Mouse (Mus musculus) heart, adult 11 months (tissue): ENCODE results near the gene Ermp1.

Experiments
- DNase-seq: peaks from one replicate; pipeline ENCODE4 v3.0.0; 2022

Gene Ermp1

DNA sequence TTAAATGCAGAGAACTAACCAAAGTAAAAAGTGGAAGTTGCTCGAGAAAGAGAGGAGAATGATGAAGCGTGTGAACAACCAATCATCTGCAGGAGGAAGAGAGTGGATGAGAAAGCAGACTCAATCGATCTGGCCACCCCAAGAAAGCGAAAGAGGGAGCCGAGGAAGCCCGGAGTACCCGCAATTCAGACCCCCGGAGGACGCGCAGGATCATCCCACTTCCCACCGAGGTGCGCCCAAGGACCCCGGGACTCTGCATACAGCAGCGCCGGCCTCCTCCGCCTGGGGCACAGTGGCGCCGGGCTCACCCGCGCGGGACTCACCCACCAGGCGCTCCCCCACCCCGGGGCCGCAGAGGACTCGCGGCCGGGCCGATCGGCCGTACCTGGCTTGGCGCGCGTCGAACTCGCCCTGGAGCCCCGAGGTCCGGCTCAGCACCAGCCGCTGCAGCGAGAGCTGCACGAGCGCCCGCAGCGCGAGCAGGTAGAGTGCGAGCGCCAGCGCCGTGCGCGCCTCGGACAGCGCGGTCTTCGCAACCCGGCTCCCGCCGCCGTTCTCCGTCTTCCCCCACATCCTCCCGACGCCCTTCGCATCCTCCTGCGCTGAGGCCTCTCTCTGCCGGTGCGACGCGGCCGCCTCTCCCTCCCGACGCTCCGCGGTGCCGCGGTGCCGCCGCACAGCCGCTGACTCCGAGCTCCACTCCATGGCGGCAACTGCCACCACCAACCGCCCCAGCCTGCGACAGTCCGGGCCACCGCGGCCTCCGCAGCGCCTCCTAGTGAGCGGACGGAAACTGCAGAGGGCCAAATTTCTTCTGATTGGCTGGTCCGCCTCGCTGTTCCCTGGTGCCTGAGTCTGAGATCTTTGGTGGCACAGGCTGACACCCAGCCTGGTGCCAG lies at the start of gene Ermp1:
TSS of gene Ermp1 (minus strand) at position 765 of the 899 bp plus-strand sequence.
- DNase-seq, result peak; percentile 99

DNA sequence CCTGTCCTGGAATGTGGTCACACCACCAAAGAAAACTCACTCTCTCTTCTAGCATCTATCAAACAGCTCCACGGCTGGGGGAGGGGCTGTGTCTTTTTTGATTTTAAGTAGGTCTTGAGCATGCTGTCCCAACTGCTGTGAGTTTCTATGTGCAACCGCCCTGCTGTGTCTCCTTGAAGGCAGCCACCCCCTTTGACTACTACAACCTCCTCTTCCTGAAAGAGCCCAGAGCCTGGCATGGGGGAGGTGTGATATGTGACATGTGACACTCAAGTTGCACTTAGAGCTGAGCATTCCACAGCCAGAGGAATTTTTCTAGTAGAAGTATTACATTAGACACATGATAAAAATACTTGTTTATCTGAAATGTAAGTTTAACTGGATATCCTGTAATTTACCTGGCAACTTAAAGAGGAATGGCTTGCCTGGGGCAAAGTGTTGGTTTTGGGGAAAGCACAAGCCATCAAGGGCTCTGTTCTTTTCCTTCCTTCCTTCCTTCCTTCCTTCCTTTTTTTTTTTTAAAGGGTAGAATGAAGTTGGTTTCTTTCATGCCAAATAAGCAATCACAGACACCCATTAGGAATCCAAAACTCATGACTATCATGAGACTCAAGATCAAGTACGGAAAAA lies 49.1 kb upstream of the Ermp1 start, which contains the start of gene Mlana:
TSS of gene Mlana (plus strand) at position 580 of the 630 bp plus-strand sequence.
- DNase-seq, result peak; percentile 65

DNA sequence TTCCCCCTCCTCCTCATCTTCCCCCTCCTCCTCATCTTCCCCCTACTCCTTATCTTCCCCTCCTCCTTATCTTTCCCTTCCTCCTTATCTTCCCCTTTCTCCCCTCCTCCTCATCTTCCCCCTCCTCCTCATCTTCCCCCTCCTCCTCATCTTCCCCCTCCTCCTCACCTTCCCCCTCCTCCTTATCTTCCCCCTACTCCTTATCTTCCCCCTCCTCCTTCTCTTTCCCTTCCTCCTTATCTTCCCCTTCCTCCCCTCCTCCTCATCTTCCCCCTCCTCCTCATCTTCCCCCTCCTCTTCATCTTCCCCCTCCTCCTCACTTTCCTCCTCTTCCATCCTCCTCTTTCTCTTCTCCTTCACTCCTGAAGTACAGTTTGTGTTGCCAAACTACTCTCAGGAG lies 48.6 kb upstream of the Ermp1 start:
- DNase-seq, result no peak

DNA sequence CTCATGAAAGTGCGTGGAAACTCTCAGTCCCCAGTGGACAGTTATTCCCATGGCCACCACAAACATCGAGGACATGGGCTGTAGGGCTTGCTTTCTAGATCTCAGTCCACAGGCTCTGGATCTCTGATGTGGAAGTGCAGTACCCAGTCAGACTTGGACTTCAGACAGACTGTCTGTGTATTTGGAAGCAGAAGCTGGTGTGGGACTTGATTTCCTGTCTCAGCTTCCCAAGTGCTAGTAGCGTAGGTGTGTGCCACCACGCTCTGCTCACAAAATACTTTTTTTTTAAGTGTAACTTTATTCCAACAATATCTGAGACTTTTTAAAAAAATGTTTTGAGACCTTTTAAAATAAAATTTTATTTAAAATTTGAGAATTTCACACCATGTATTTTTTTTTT lies 48.1 kb upstream of the Ermp1 start:
- DNase-seq, result no peak

DNA sequence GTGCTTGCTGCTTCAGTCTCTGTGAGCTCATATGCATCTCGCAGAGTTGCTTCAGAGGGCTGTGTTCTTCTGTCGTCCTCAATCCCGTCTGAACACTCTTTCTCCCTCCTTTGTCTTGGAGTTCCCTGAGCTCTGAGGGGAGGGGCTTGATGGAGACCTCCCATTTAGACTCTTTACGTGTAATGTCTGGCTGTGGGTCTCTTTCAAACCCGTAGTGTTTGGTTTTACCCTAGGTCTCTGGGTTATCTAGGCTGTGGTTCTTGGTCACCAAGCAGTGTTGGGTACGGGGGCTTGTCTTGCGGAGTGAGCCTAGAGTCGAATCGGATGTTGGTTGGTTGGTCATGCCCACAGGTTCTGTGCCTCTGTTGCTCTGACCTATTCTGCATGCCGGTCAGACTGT lies 46.9 kb upstream of the Ermp1 start:
- DNase-seq, result peak; percentile 61

DNA sequence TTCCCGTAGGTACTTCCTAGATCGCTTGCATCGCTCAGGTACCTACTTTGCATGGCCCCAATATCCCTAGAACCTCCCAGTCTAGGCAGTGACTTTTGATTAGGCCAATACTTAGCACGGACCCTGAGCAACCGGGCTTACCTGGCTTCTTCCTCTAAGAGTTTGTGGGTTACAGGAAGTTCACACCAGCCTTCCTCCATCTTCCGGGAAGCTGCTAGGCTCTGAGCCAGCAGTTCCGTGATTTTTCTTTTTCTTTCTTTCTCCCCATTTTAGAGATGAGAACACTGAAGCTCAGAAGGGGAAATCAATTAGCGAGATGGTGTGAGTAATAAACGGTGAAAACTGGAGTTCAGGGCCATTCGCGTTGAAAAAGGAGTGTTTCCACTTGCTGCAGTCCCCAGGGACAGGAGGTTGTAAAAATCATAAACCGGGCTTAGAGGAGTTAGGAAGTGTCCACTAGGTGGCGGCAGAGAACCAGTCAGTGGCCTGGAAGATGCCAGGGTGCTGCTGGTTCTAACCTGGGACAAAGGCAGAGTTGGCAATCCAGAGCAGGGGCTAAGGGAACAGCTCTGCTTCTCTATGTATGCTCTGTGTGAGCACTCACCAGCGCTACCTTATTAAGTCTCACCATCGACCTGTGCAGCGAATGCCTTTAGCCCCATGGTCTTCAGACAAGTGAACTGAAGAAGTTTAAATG lies 35.8 kb upstream of the Ermp1 start:
- peak; percentile 95 for DNase-seq

DNA sequence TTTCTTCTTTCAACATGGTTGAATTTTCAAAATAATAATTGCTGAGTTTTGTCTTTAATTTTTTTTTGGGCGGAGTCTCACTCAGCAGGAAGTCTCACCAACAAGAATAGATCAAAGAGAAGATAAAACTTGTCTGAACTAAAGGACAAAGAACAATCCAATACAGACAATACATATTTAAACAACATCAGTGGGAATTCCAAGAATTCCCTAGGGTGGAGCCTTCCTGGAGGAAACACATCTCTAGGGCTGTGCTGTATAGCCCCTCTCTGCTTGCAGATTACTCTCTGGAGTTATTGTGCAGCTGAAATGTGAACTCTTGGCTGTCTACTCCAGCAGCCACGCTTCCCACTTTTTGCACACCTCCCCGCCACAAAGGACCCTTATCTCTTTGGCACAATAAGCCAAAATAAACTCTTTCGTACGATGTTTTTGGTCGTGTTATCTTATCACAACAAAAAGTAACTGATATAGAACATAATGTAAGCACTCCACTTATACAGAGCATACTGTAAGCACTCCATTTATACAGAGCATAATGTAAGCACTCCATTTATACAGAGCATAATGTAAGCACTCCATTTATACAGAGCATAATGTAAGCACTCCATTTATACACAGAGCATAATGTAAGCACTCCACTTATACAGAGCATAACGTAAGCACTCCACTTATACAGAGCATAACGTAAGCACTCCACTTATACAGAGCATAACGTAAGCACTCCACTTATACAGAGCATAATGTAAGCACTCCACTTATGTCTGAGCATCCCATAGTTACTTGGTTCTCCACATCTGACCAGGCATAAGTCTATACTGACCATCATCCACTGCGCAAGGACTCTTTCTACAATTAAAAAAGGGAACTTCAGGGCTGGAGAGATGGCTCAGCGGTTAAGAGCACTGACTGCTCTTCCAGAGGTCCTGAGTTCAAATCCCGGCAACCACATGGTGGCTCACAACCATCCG lies 32.3 kb upstream of the Ermp1 start:
- peak; percentile 64 for DNase-seq

DNA sequence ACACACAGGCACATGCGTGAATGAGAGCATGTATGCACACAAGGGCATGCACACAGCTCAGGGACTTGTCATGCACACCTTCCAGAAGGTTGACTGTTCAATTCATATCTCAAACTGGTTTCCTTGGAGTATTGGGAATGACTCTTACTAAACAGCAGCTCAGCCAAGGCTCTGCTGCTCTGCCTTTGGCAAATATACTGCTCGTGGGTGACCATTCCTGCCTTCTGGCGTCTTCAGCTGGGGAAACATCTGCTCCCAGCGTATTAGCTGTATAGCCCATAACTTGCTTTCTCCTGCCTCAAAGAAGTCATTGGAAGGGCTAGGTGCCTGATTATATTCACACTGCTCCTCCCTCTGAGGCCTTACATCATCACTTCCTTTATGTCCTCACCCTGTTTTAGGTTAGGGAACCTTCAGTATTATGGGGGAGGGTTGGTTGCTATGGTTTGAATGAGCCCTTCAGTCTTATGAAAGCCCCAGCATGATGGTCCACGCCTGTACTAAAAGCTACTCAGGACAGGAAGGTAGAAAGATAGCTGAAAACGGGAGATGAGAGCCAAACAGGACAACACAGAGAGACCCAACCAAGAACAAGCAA lies 30.1 kb upstream of the Ermp1 start:
- no peak for DNase-seq

DNA sequence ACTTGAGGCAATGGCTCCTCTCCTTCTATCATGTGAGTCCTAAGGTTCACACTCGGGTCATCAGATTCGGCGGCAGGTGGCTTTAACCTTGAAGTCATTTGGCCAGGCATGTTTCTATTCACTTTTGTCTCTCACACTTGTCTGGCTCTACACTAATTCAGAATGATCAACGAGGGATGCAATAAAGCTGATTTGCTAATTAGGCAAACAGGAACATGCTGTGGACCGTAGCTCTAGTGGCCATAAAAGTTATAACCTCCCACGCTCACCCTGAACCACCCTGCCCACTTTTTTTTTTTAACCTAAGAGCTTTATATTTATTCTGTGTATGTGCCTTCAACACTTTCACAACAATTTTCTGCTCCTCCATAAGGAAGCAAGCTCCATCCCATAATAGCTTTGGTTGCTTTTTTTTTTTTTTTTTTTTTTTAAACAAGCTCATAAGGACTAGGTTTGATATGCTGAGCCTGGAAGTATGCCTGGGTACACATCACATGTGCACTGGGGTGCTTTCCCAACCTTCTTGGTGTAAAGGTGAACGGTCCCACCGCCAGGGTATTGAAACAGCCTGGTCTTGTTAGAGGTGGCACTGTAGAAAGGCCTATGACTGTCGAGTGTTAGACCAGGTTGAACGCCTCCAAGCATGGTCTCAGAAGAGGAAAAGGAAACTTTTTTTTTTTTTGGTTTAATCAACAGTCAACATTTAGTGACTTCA lies 28.4 kb upstream of the Ermp1 start:
- DNase-seq, result no peak

DNA sequence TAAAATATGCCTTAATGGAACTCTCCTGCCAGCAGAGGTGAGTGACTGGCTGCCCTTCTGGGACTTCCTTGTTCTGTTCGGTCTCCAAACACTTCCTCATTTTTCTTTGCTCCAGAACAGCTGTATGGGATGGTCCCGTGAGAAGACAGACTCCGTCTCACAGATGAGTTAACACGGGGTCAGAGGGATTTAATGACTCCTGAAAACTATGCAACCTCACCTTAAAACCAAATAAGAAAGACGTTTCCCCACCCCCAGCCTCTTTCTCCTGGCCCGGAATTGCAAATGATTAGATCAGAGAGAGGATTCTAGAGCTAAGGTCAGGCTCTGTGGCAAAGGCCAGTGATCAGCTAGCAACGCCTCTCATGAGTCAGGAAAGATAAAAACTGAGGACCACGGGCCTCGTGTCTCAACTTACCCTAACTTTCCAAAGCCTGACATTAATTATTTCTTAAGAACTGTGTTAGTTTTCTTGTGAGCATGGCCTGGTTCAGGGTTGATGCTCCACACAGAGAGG lies 27.4 kb upstream of the Ermp1 start:
- DNase-seq, result no peak

DNA sequence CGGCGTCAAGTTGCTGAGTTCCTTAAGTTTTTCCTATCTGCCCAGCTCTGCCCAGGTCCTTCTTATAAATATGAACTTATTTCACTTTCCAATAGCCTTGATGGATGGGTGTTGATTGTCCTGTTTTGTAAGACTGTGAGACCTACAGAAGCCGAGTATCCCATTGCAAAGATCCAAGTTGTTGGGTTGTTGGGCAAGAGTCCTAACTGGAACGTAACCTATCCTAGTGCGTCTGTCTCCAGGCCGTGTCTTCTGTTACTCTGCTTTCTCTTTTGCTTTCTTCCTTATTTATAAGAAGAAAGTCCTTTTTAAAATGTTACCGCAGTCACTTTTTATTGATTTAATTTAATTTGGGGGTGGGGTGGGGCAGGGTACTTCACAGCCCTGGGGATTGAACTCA lies 26.7 kb upstream of the Ermp1 start:
- DNase-seq, result no peak

DNA sequence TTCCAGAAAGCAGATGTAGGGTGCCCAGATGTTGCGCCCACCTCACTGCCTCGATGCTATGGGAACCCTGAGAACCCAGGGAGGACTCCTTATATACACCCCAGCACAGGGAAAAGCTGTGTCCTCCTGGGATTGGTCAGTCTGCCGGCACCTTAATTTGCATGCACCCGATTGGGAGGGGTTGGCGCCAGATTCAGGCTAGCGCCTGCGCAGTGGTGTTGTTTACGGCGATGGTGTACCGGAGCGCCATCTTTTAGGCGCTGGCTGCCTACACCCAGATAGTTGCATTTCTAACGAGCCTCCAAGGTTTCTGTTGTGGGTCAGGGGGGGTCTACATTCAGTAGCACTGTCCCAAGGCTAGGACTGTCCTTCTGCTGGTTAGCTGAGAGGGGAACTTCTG lies 24.4 kb upstream of the Ermp1 start:
- no peak for DNase-seq

DNA sequence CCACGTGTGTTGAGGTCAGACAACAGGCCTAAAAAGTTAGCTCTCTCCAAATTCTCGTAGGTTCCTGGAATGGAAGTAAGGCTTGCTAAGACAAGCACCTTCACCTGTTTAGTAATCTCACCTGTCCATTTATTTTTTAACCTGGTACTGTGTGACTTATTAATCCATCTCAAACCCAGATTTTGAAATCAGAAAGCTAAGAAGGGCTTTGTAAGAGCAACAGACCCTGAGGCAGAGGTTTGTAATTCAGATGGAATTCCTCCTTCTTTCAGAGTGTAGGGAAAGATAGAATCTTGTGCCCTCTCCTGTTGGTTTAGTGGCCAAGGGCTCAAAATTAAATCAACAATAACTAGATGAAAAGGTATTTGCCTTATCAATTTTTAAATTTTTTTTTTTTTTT lies 22.9 kb upstream of the Ermp1 start:
- no peak for DNase-seq

DNA sequence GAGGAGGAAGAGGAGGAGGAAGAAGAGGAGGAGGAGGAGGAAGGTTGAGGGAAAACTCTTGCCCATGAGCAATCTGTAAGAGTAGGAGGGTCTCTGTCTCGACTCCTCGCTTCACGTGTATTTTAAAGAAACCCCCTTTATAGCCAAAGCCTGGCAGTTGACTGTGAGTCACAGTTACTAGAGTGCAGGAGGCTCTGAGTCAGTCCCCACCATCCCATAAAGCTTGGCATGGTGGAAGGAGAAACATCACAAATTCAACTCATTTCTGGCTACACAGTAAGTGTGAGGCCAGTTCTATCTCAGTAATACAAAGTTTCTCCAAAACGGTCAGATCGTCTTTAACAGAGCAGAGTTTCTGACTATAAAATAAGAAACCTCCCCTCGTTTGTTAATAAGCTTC lies 22.0 kb upstream of the Ermp1 start:
- DNase-seq, result no peak

DNA sequence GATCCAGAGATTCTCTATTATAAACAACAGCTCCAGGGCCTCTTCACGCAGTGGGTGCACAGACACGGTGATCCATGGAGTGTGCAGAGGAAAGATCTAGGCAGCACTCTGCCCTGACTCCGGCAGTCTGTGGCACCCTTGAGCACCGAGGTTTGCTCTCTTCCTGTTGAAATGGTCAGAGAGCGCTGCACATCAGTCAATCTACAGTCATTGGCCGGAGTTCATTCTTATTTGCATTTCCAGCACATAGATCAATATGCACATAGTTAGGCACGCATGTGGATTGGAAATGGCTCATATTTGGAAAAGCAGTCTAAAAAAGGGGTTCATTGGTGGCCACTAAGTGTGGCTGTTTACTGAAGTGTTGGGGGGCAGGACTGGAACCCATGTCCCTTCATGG lies 19.9 kb upstream of the Ermp1 start:
- no peak for DNase-seq

DNA sequence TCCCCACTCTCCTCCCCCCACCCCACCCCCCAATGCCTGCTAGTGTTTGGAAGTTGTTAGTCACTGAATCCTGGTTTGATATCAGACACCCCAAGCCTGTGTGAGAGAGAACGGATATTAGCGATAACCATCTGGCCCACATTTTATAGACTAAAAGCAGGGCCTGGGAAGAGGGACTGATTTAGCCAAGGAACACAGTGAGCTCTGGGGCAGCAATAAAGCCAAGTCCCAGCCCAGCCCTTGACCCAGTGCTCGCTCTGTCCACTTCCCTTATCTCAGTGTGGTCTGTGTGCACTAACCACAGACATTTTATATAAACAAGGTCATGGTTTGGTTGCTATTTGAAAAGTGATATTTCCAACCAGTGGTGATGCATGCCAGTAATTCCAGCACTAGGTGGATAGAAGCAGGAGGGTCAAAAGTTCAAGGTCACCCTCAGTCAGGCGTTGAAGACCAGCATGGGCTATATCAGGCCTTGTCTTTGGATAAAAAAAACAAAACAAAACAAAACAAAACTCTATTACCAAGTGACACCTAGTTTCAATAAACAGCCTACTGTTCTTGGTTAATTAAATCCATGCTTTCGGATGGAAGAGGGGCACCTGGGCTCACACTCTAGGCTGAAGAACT lies 18.9 kb upstream of the Ermp1 start:
- no peak for DNase-seq

DNA sequence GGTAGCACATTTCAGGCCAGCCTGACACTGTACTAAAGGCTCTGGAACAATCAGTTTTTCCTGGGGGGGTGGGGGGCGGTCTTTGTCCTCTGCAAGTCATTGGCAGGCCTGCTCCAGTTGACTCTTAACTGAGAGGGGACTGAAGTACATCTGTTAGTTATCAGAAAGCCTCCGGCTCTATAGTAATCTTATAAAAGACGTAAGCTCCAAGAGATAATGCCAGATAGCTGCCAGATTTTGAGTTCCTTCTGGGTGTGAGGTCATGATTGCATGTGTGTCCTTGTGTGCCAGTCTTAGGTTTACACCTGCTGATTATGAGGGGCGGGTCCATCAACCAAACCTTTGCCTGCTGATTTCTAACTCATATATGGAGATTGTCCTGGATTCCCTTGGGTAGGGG lies 17.9 kb upstream of the Ermp1 start:
- DNase-seq, result no peak

DNA sequence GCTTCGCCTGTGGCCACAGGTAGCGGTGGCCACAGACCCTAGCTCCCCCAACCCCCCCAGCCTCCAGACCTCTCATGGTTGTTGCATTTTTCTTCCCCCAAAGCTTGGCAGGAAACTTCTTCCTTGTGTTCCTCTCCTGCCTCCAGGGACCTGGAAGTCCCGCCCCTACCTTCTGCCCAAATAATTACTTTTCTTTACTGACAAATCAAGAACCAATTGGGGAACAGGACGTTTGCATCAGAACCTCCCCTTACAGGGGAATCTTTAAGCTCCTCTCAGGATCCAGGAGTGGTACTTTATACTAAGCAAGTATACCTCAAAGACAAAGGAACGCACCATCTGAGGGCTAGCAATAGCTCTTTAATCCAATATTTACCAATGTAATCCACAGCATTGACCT lies 16.7 kb upstream of the Ermp1 start:
- DNase-seq, result no peak

DNA sequence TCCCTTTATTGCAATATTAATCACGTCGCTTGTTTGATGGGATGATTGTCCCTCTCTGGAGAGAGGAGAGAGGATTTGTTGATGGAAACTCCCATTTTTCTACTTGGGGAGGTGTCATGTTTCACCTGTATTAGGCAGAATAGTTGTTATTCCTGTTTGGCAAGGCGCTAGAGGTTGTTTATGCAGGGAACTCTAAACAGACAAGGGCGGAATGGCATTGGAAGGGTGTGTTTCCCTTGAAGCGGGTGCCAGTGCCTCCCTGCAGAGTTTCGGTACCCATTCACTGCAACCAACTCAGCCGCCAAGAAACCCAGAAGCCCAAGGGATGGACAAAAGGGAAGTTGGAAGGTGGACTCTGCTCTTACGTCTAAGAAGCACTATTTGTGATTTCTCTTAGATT lies 15.6 kb upstream of the Ermp1 start:
- DNase-seq, result no peak

DNA sequence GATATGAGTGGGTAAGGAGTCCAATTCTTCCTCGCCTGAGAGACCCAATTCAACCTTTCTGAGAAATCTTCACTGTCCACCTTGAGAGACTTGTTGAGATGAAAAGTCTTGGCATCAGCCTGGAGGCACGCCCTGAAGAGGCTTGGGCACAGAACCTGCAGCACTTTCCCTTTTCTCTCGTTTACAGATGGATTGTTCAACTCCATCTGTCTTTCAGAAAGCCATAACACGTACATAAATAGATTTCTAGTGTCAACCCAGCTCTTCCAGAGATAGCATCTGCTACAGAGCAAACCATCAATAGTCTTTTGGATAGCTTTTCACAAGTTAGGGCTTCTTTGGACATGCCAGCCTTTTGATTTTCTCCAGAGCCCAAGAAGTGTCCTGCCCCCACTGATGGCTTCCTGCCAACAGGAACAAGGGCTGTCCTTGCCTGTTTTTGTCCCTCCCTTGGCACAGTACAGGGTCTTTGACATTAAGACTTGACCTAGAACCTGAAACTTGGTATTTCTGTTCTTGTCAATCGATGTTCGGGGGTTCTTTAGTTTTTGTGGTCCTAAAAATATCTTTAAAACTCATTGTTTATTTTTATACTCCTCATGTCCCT lies 13.9 kb upstream of the Ermp1 start:
- peak; percentile 44 for DNase-seq
